ENCODE assay signal across 9 mouse cellular contexts in the genomic region with DNA sequence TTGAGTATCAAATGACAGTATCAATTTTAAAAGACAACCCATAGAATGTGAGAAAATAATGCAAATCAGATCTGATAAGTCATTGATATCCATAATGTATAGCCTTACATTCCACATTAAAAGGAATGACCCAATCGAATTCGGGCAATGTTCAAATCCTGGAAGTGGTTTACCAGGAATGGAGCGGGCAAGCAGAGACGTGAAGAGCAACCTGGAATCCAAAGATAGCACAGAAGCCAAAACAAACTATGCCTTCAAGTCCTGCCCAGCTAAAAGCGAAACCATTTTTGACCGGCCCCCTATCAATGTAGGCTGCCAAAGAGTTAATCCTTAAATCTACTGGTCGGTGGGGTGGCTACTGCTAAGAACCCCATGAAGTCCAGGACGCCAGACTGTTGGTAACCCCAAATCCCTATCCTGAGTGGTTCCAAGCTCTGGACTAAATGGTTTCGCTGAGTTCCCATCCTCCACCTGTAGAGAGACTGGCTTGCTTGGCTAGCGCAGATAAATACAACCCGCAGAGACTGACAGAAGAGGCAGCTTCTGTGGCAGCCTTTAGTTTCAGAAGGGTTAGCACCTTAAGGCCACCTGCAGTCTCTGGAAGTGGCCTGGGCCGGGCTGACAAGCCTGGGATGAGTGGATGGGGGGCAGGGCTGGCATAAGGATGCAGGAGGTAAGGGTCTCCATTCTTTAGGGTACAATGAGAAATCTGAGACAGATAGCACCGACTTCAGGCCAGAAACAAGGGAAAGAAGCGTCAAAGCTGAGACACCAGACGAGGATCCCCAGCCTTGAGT. TPM values are rescaled to one million over a fixed set of nuclear protein-coding genes. Genes with fewer than 3 reads are reported as not detected.
DNase-seq lines count a peak whose midpoint lies in the region; ATAC-seq lines count a peak whose summit lies in the region.
"Had no signal": no experiment of that assay in that cellular context is flagged by ENCODE, and none has a peak within 500 bp of the region (broad histone marks: within the 10 kb centered on the region; RNA-seq: fewer than 3 reads in every experiment).

No protein-coding gene starts in this region.

- no peak for DNase-seq in heart, adult 9 months (ENCODE audit: low spot score in 2 of 2)
- DNase-seq in MN1 (ENCODE audit: low spot score) (peak; percentile 58), adipocyte (ENCODE audit: low spot score) (no peak)
- DNase-seq in cerebellum, postnatal 4 days (ENCODE audit: low spot score in 2 of 2): no peak
- DNase-seq in ovary, postnatal 36 days (ENCODE audit: low spot score): no peak

- peaks cover 45% of the 10 kb centered on the region for H3K27me3 ChIP-seq in heart, embryonic 13.5 days (replicated peaks)
- H3K27me3 ChIP-seq in hindbrain, embryonic 12.5 days: peaks cover 5% of the 10 kb centered on the region
- H3K27me3 ChIP-seq in midbrain, embryonic 12.5 days: peaks cover 4% of the 10 kb centered on the region

- peak overlapping the region; percentile 26; the same call in 1 of the 2 replicates for H3K9ac ChIP-seq in heart, embryonic 13.5 days
- H3K9ac ChIP-seq in hindbrain, embryonic 12.5 days: peak overlapping the region; percentile 87
- peak overlapping the region; percentile 57 for H3K9ac ChIP-seq in midbrain, embryonic 12.5 days (replicated peaks)

- 17% methylated on average over 15 of the region's 15 CpGs for WGBS in heart, embryonic 13.5 days
- WGBS in hindbrain, embryonic 12.5 days: 18% methylated on average over 15 of the region's 15 CpGs
- WGBS in midbrain, embryonic 12.5 days: 20% methylated on average over 15 of the region's 15 CpGs

- H3K4me2 ChIP-seq in heart, embryonic 13.5 days: peak overlapping the region; percentile 87
- peak overlapping the region; percentile 62 for H3K4me2 ChIP-seq in hindbrain, embryonic 12.5 days (replicated peaks)
- H3K4me2 ChIP-seq in midbrain, embryonic 12.5 days (replicated peaks): peak overlapping the region; percentile 63

- ATAC-seq in heart, embryonic 13.5 days (ENCODE audit: extremely low read depth, insufficient number of reproducible peaks, low FRiP score, low TSS enrichment): no peak
- peak; percentile 49 for ATAC-seq in hindbrain, embryonic 12.5 days (ENCODE audit: low FRiP score)
- peak; percentile 48 for ATAC-seq in midbrain, embryonic 12.5 days (ENCODE audit: low FRiP score, low read depth)

- peaks cover 18% of the 10 kb centered on the region for H3K4me1 ChIP-seq in heart, embryonic 13.5 days
- H3K4me1 ChIP-seq in hindbrain, embryonic 12.5 days: peaks cover 49% of the 10 kb centered on the region
- peaks cover 45% of the 10 kb centered on the region for H3K4me1 ChIP-seq in midbrain, embryonic 12.5 days

- peak overlapping the region; percentile 53 for H3K4me3 ChIP-seq in heart, embryonic 13.5 days
- peak overlapping the region; percentile 76 for H3K4me3 ChIP-seq in hindbrain, embryonic 12.5 days
- peak overlapping the region; percentile 67 for H3K4me3 ChIP-seq in midbrain, embryonic 12.5 days

- H3K9me3 ChIP-seq in heart, embryonic 13.5 days: no peaks in the 10 kb centered on the region
- H3K9me3 ChIP-seq in hindbrain, embryonic 12.5 days (replicated peaks): no peaks in the 10 kb centered on the region
- no peaks in the 10 kb centered on the region for H3K9me3 ChIP-seq in midbrain, embryonic 12.5 days

- H3K36me3 ChIP-seq in heart, embryonic 13.5 days: no peaks in the 10 kb centered on the region
- no peaks in the 10 kb centered on the region for H3K36me3 ChIP-seq in hindbrain, embryonic 12.5 days
- no peaks in the 10 kb centered on the region for H3K36me3 ChIP-seq in midbrain, embryonic 12.5 days

- H3K27ac ChIP-seq in heart, embryonic 13.5 days (replicated peaks): no peak overlapping the region
- peak overlapping the region; percentile 95 for H3K27ac ChIP-seq in hindbrain, embryonic 12.5 days
- H3K27ac ChIP-seq in midbrain, embryonic 12.5 days (replicated peaks): peak overlapping the region; percentile 92

RNA-seq across cellular contexts. Expression of gene Rundc3a, which starts 0.6 kb away (rescaled TPM):
- polyA plus RNA-seq in heart, embryonic 13.5 days (2015; fragmentation: Nextera tagmentation; extraction: Ambion mirVana): 1.1 and 1.7 TPM in 2 replicates
- 125 and 140 TPM in 2 replicates for polyA plus RNA-seq in hindbrain, embryonic 12.5 days (2016; fragmentation: Nextera tagmentation; extraction: Ambion mirVana)
- polyA plus RNA-seq in midbrain, embryonic 12.5 days (2016; fragmentation: Nextera tagmentation; extraction: Ambion mirVana): 117 and 133 TPM in 2 replicates

RNA-seq across cellular contexts. Expression of gene Slc25a39, which starts 15.1 kb away (rescaled TPM):
- 287 and 294 TPM in 2 replicates for polyA plus RNA-seq in heart, embryonic 13.5 days (2015; fragmentation: Nextera tagmentation; extraction: Ambion mirVana)
- 148 and 157 TPM in 2 replicates for polyA plus RNA-seq in hindbrain, embryonic 12.5 days (2016; fragmentation: Nextera tagmentation; extraction: Ambion mirVana)
- 163 and 173 TPM in 2 replicates for polyA plus RNA-seq in midbrain, embryonic 12.5 days (2016; fragmentation: Nextera tagmentation; extraction: Ambion mirVana)

RNA-seq across cellular contexts. Expression of gene Slc4a1, which starts 26.6 kb away (rescaled TPM):
- polyA plus RNA-seq in heart, embryonic 13.5 days (2015; fragmentation: Nextera tagmentation; extraction: Ambion mirVana): 47.2 and 59.5 TPM in 2 replicates
- polyA plus RNA-seq in hindbrain, embryonic 12.5 days (2016; fragmentation: Nextera tagmentation; extraction: Ambion mirVana): 30.8 and 33.5 TPM in 2 replicates
- polyA plus RNA-seq in midbrain, embryonic 12.5 days (2016; fragmentation: Nextera tagmentation; extraction: Ambion mirVana): 26.7 and 30.4 TPM in 2 replicates
- polyA plus RNA-seq: CD4-positive, CD25-positive, alpha-beta regulatory T cell, adult 4 months had no signal

RNA-seq across cellular contexts. Expression of gene Grn, which starts 37.5 kb away (rescaled TPM):
- polyA plus RNA-seq in heart, embryonic 13.5 days (2015; fragmentation: Nextera tagmentation; extraction: Ambion mirVana): 220 and 224 TPM in 2 replicates
- polyA plus RNA-seq in hindbrain, embryonic 12.5 days (2016; fragmentation: Nextera tagmentation; extraction: Ambion mirVana): 96.9 and 101 TPM in 2 replicates
- 67.0 and 82.7 TPM in 2 replicates for polyA plus RNA-seq in midbrain, embryonic 12.5 days (2016; fragmentation: Nextera tagmentation; extraction: Ambion mirVana)

RNA-seq across cellular contexts. Expression of gene Fam171a2, which starts 54.8 kb away (rescaled TPM):
- 2.8 and 2.9 TPM in 2 replicates for polyA plus RNA-seq in heart, embryonic 13.5 days (2015; fragmentation: Nextera tagmentation; extraction: Ambion mirVana)
- polyA plus RNA-seq in hindbrain, embryonic 12.5 days (2016; fragmentation: Nextera tagmentation; extraction: Ambion mirVana): 21.5 and 22.8 TPM in 2 replicates
- 17.6 and 18.0 TPM in 2 replicates for polyA plus RNA-seq in midbrain, embryonic 12.5 days (2016; fragmentation: Nextera tagmentation; extraction: Ambion mirVana)
- polyA plus RNA-seq: CD4-positive, CD25-positive, alpha-beta regulatory T cell, adult 4 months had no signal

Comparison
In these comparisons a context has a peak if more than half of its experiments do, and no peak if none do; other contexts are left out.
1. H3K9ac ChIP-seq: peak in every context shown above with its lines; median percentile 87 in hindbrain, embryonic 12.5 days; 57 in midbrain, embryonic 12.5 days; 26 in heart, embryonic 13.5 days.
2. RNA of gene Rundc3a, which starts 0.6 kb away (polyA plus RNA-seq): 125 to 140 TPM in hindbrain, embryonic 12.5 days and 117 to 133 TPM in midbrain, embryonic 12.5 days; 1.1 to 1.7 TPM in heart, embryonic 13.5 days; every median in the first group is over 10 times any median in the second.
3. Peak in every context shown above with its lines, with median percentiles within 50 percentile points of each other: H3K4me2 ChIP-seq and H3K4me3 ChIP-seq.